Mouse (Mus musculus) Patski (cell line): ENCODE measurements at regions not wholly inside any gene's neighbourhood (a gene's known extent, or its start where the extent isn't known, plus 50 kb on each side); places are given as distances from the start of the nearest gene placed in this dataset.
A peak's percentile ranks its signal among the peaks of the same experiment; 100 is the strongest.
"Not testable (repeated sequence)": the region's sequence is repeated elsewhere in the genome, so short reads cannot be mapped to it uniquely, and the experiment has no call there.

Experiments
- ATAC-seq: fragments of 100-300 bp; one replicate; pipeline ENCODE4 v1.8.0; 2021
- CTCF ChIA-PET: fragments of 350-600 bp; sonication (Branson Sonifier 250); formaldehyde crosslinking; loops from one replicate; lab custom pipeline; 2022; ENCODE audit warnings: inconsistent platforms; lab: Charles Lee
- POLR2A ChIA-PET: fragments of 350-600 bp; sonication (Branson Sonifier 250); formaldehyde crosslinking; loops from one replicate; lab custom pipeline; 2022; ENCODE audit warnings: antibody characterized with exemption, inconsistent platforms; lab: Charles Lee
- DNase-seq: peaks from one replicate; pipeline ENCODE4 v3.0.0-alpha.2; 2011; ENCODE audit warnings: low read depth, low spot score
- H3K27me3 ChIP-seq: fragments of 371-371 bp; one replicate; pipeline ENCODE4 v1.5.1; 2021
- CTCF ChIP-seq: fragments of 100-300 bp; IDR thresholded peaks from one replicate; pipeline ENCODE4 v1.5.1; 2021
- in situ Hi-C: fragments of 300-500 bp; cut with MboI; formaldehyde crosslinking; loops from 3 replicates; pipeline ENCODE4 v1.11.1; 2018; ENCODE audit warnings: low pct_unique_long_range_greater_than_20kb, mixed read lengths

GRCm38 (mm10) chr2:108813040-108813566, 467.4 kb upstream of the Kif18a start:
- in situ Hi-C loops, result no loop called here
- ATAC-seq, result no peak
- TF ChIP-seq CTCF, result no peak
- DNase-seq, result no peak
- ChIA-PET POLR2A (interaction anchor here (0.7 kb wide), 1 partner anchor 21 kb away, joined by 3 read pairs; no protein-coding TSS in a partner anchor), CTCF (interaction anchor here (0.7 to 1.2 kb wide), 2 partner anchors 23 to 26 kb away, joined by 3 read pairs; no protein-coding TSS in a partner anchor)
- H3K27me3 ChIP-seq, result no peaks in the 10 kb centered on the region

GRCm38 (mm10) chr2:108816579-108816978, 464.0 kb upstream of the Kif18a start:
- TF ChIP-seq CTCF, result no peak
- H3K27me3 ChIP-seq, result no peaks in the 10 kb centered on the region
- ATAC-seq (no peak), DNase-seq (no peak)
- in situ Hi-C loops, result no loop called here
- ChIA-PET POLR2A (no interaction called here), CTCF (no interaction called here)

- no peak for TF ChIP-seq CTCF
- POLR2A ChIA-PET, result no interaction called here
- no peak for ATAC-seq
- no peak for DNase-seq
- in situ Hi-C loops, result no loop called here
- no peaks in the 10 kb centered on the region for H3K27me3 ChIP-seq
- CTCF ChIA-PET, result no interaction called here
Measured at GRCm38 (mm10) chr2:108824025-108824424, 456.5 kb upstream of the Kif18a start.

DNA sequence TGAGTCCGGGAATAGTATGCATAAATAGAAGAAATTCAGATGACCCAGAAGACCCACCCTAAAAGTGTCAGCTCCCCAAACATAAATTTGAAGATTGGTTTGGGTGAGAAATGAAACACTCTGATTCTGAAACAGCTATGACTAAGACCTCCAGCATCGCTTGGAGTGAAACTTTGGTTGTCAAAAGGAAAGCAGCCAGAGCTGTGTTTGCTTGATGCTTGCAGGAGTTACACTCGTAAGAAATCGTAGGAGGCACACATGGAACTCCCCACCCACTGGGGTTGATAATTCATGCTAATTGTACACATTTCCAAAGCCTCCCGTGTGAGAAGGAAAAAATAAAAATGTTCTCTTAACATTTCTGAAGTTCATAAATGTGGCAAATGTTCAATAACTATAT, 454.6 kb upstream of the Kif18a start:
- ATAC-seq, result no peak
- no peak for TF ChIP-seq CTCF
- no peaks in the 10 kb centered on the region for H3K27me3 ChIP-seq
- in situ Hi-C loops, result no loop called here
- DNase-seq, result no peak
- POLR2A ChIA-PET, result no interaction called here
- CTCF ChIA-PET, result no interaction called here

GRCm38 (mm10) chr2:108827106-108827838, 453.3 kb upstream of the Kif18a start:
- TF ChIP-seq CTCF, result no peak
- ChIA-PET POLR2A (no interaction called here), CTCF (no interaction called here)
- H3K27me3 ChIP-seq, result no peaks in the 10 kb centered on the region
- DNase-seq, result peak; percentile 27
- peak; percentile 97 for ATAC-seq
- in situ Hi-C loops, result no loop called here

- DNase-seq (no peak), ATAC-seq (no peak)
- ChIA-PET POLR2A (no interaction called here), CTCF (no interaction called here)
- no peaks in the 10 kb centered on the region for H3K27me3 ChIP-seq
- in situ Hi-C loops, result no loop called here
- TF ChIP-seq CTCF, result no peak
Measured at GRCm38 (mm10) chr2:108827974-108828700, 452.4 kb upstream of the Kif18a start.

DNA sequence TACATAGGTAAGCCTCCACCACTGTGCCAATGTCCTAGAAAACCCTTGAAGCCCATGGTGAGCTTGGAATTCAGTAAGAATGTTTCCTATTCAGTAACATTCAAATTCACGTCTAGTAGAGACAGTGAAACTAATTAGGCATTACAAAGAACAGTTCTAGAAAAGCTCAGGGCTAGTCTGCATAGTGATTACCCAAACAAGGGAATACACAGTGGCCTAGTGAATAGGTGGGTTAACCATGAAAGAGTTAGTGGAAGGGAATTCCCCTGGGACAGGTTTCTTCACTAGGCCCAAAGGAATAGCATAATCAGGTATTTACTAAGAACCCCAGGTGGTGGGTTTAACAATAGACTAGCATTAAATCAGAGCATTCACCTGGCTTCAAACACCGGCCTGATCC, 436.7 kb upstream of the Kif18a start:
- H3K27me3 ChIP-seq, CTCF ChIA-PET, ATAC-seq, in situ Hi-C loops, POLR2A ChIA-PET, DNase-seq: not testable (repeated sequence)

- DNase-seq (no peak), ATAC-seq (no peak)
- in situ Hi-C loops, result no loop called here
- TF ChIP-seq CTCF, result no peak
- no peaks in the 10 kb centered on the region for H3K27me3 ChIP-seq
- ChIA-PET POLR2A (no interaction called here), CTCF (interaction anchor here (1.6 to 2.9 kb wide), 3 partner anchors 12 to 16 kb away, joined by 3 to 8 read pairs (median 6); no protein-coding TSS in a partner anchor)
Measured at GRCm38 (mm10) chr2:108848051-108848450, 432.5 kb upstream of the Kif18a start.

- no peak for ATAC-seq
- H3K27me3 ChIP-seq, result no peaks in the 10 kb centered on the region
- no peak for DNase-seq
- in situ Hi-C loops, result no loop called here
- CTCF ChIA-PET, result interaction anchor here (0.8 to 1.3 kb wide), 2 partner anchors 16 to 165 kb away, joined by 3 to 4 read pairs; no protein-coding TSS in a partner anchor
- no peak for TF ChIP-seq CTCF
- POLR2A ChIA-PET, result no interaction called here
Measured at GRCm38 (mm10) chr2:108854399-108854798, 426.1 kb upstream of the Kif18a start.

DNA sequence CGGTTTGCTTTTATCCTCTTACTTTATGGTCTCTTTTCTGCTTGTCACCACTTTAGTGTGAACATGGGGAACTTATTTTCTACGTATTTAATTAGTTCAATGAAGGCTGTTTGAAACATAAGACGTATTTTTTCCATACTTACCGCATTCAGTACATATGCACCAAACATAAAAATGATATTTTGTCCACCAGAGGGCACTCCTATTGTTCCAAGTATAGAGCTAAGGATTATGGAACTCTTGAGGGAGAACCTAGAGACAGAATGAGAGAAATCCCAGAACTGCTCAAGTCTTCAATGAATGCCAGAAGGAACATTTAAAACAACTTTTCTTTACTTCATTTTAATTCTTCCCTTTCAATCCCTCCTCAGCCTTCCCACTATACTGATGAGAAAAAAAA, 403.4 kb upstream of the Kif18a start:
- no peaks in the 10 kb centered on the region for H3K27me3 ChIP-seq
- ChIA-PET CTCF (interaction anchor here (1.4 to 1.7 kb wide), 2 partner anchors 10 to 186 kb away, joined by 3 to 5 read pairs; no protein-coding TSS in a partner anchor), POLR2A (no interaction called here)
- ATAC-seq (no peak), DNase-seq (no peak)
- in situ Hi-C loops, result loop anchor here (25.0 kb wide), 2 partner anchors 810 to 915 kb away; no protein-coding TSS in a partner anchor
- peak; percentile 46 for TF ChIP-seq CTCF
